Mouse (Mus musculus) layer of hippocampus, postnatal 14 days (tissue): ENCODE data around the gene Rictor. TPM values are rescaled to one million over a fixed set of nuclear protein-coding genes. Genes with fewer than 3 reads are reported as not detected.

Experiments
- total RNA-seq, 2 experiments: library from RNA; stranded (reverse); gene quantifications; 2 replicates each; pipeline ENCODE4 v1.2.3; 2021

The Rictor gene
- total RNA-seq, 2 experiments from 2014 or later: 39.4 to 42.6 TPM

Other genes starting within 250 kb of the Rictor start
- gene Fyb, start 185.5 kb upstream of the Rictor start, total RNA-seq: 10 to 100 TPM in 1 of 2 experiments, 1 to 10 TPM in 1; 9.3 to 13.6 TPM
- gene Osmr, start 166.6 kb downstream of the Rictor start, total RNA-seq: 1 to 10 TPM; 5.4 to 5.6 TPM